Mouse (Mus musculus) thymus, adult 2 months (tissue): Measurements from ENCODE around the gene Itpr1.

Experiments
- CTCF ChIP-seq: fragments of 200-500 bp; IDR thresholded peaks from 2 replicates; pipeline ENCODE4 v1.5.1; 2012; ENCODE audit warnings: mild to moderate bottlenecking, control low read depth, low read length, moderate library complexity, borderline replicate concordance; ENCODE audit not compliant: control insufficient read depth, poor library complexity, insufficient read depth; ENCODE audit errors: extremely low read depth
- POLR2A ChIP-seq: fragments of 200-500 bp; IDR thresholded peaks from 2 replicates; pipeline ENCODE4 v1.6.1; 2012; ENCODE audit warnings: mild to moderate bottlenecking, low read length, control low read depth, moderate library complexity; ENCODE audit not compliant: control insufficient read depth, poor library complexity, insufficient read depth; ENCODE audit errors: extremely low read depth

GRCm38 (mm10) chr6:108494994-108495393 is 282.1 kb downstream of the Itpr1 start:
- TF ChIP-seq CTCF, result no peak
- TF ChIP-seq POLR2A, result no peak
